Mouse (Mus musculus): ENCODE data around the gene Plscr3.

GRCm38 (mm10) chr11:69878399-69878798 is 32.2 kb downstream of the Plscr3 start:
- no peak for TF ChIP-seq USF1 (IDR thresholded peaks at IDR 0.05; ENCODE audit: low read depth, low read length)
- TF ChIP-seq TBP (IDR thresholded peaks at IDR 0.05; ENCODE audit: low read depth, low read length): no peak
- TF ChIP-seq POLR2A (IDR thresholded peaks at IDR 0.05; ENCODE audit: control insufficient read depth in 1 of 2, insufficient read depth in 1 of 2, low read depth in 1 of 2, low read length in 2 of 2, poor library complexity in 1 of 2): no peak
- no peak for TF ChIP-seq MAFK (IDR thresholded peaks at IDR 0.05; ENCODE audit: borderline replicate concordance, low read depth, low read length)
- TF ChIP-seq RAD21 (IDR thresholded peaks at IDR 0.05; ENCODE audit: low read depth, low read length): no peak
- TF ChIP-seq TCF12 (IDR thresholded peaks at IDR 0.05; ENCODE audit: low read depth, low read length): no peak
- TF ChIP-seq KAT2A (conservative IDR thresholded peaks at IDR 0.05; ENCODE audit: low read depth, low read length): no peak

Measured in MEL (cell line).